In genomic region chr1:58746880-58747279, GRCm38 (mm10) we compare ENCODE assay signal across 7 mouse cellular contexts. TPM values are rescaled to one million over a fixed set of nuclear protein-coding genes. Genes with fewer than 3 reads are reported as not detected.
A peak's percentile ranks its signal among the peaks of the same experiment; 100 is the strongest.
DNase-seq lines count a peak whose midpoint lies in the region; ATAC-seq and TF ChIP-seq lines count a peak whose summit lies in the region.

No protein-coding gene starts in this region.

- no peak overlapping the region for H3K9ac ChIP-seq in kidney, embryonic 14.5 days (ENCODE audit: low read depth, low read length)
- H3K9ac ChIP-seq in ES-E14 (ENCODE audit: insufficient read depth, low read depth, low read length, poor library complexity, severe bottlenecking): 0 out of 2 replicates have a peak overlapping the region, but pooled peaks have one; percentile 54
- H3K9ac ChIP-seq in hindbrain, postnatal 0 days (replicated peaks; ENCODE audit: low read length): no peak overlapping the region

- TF ChIP-seq CTCF in kidney, adult 2 months (conservative IDR thresholded peaks at IDR 0.05; ENCODE audit: insufficient read depth, insufficient read length, low read depth, low read length): peak; percentile 62; the same call in 1 of the 2 replicates
- peak; percentile 70; the same call in 1 of the 2 replicates for TF ChIP-seq CTCF in cerebellum, adult 2 months (IDR thresholded peaks at IDR 0.05; ENCODE audit: borderline replicate concordance, insufficient read depth, low read depth, low read length)
- peak; percentile 71 for TF ChIP-seq CTCF in hindbrain, postnatal 0 days (IDR thresholded peaks at IDR 0.05; ENCODE audit: low read depth)
- TF ChIP-seq CTCF in lung, adult 2 months (IDR thresholded peaks at IDR 0.05; ENCODE audit: insufficient read depth, low read length): peak; percentile 47

- H3K36me3 ChIP-seq in kidney, adult 2 months (ENCODE audit: control insufficient read depth, insufficient read depth, low read length): peaks cover 15% of the 10 kb centered on the region
- peaks cover 67% of the 10 kb centered on the region for H3K36me3 ChIP-seq in kidney, embryonic 14.5 days (ENCODE audit: control insufficient read depth, insufficient read depth, low read length)
- H3K36me3 ChIP-seq in ES-E14 (ENCODE audit: control insufficient read depth, insufficient read depth, low read length, poor library complexity, severe bottlenecking): peaks cover under 1% of the 10 kb centered on the region; the same call in 1 of the 2 replicates
- no peaks in the 10 kb centered on the region; the same call in 1 of the 2 replicates for H3K36me3 ChIP-seq in hindbrain, postnatal 0 days (ENCODE audit: insufficient read depth, low read length)

- no peak for TF ChIP-seq POLR2A in kidney, adult 2 months (IDR thresholded peaks at IDR 0.05; ENCODE audit: low read depth, low read length)
- TF ChIP-seq POLR2A in cerebellum, adult 2 months (IDR thresholded peaks at IDR 0.05; ENCODE audit: borderline replicate concordance, insufficient read depth, low read length): no peak
- TF ChIP-seq POLR2A in lung, adult 2 months (IDR thresholded peaks at IDR 0.05; ENCODE audit: borderline replicate concordance, extremely low read depth, low read depth, low read length): no peak

- H3K9me3 ChIP-seq in kidney, embryonic 14.5 days (ENCODE audit: control insufficient read depth, low read length): 0 out of 2 replicates have a peak, but pooled peaks cover 3% of the 10 kb centered on the region
- H3K9me3 ChIP-seq in ES-E14 (ENCODE audit: control insufficient read depth, insufficient read depth, low read depth, low read length): peaks cover 9% of the 10 kb centered on the region
- no peaks in the 10 kb centered on the region for H3K9me3 ChIP-seq in hindbrain, postnatal 0 days (ENCODE audit: low read length)

- ATAC-seq in kidney, embryonic 14.5 days (ENCODE audit: low FRiP score, low TSS enrichment): no peak
- ATAC-seq in hindbrain, postnatal 0 days: 0 out of 2 replicates have a peak, but pooled peaks have one; percentile 43

- H3K4me3 ChIP-seq in kidney, adult 2 months (ENCODE audit: insufficient read depth, low read depth, low read length): no peak overlapping the region
- H3K4me3 ChIP-seq in kidney, embryonic 14.5 days (ENCODE audit: low read length): no peak overlapping the region
- peak overlapping the region in 1 of 2 experiments; percentile 31; a peak in 1 of 4 replicates for H3K4me3 ChIP-seq in ES-E14 (ENCODE audit: insufficient read depth in 1 of 2, low read depth in 1 of 2, low read length in 2 of 2, poor library complexity in 1 of 2, severe bottlenecking in 1 of 2)
- H3K4me3 ChIP-seq in cerebellum, adult 2 months (replicated peaks; ENCODE audit: insufficient read depth, low read depth, low read length): no peak overlapping the region
- no peak overlapping the region for H3K4me3 ChIP-seq in hindbrain, postnatal 0 days (ENCODE audit: low read length)
- no peak overlapping the region for H3K4me3 ChIP-seq in lung, adult 2 months (replicated peaks; ENCODE audit: extremely low read depth, low read depth, low read length)

- in situ Hi-C loops in ES-E14 (cut with MboI; ENCODE audit: low sequenced_read_pairs in 2 of 2, unreplicated experiment in 2 of 2): no loop called here

- H3K4me2 ChIP-seq in kidney, embryonic 14.5 days (replicated peaks; ENCODE audit: low read depth, low read length): no peak overlapping the region
- H3K4me2 ChIP-seq in hindbrain, postnatal 0 days (ENCODE audit: low read depth, low read length): no peak overlapping the region

- 54% methylated on average over 9 of the region's 9 CpGs for WGBS in kidney, adult 2 months
- WGBS in kidney, embryonic 14.5 days: 73% methylated on average over 9 of the region's 9 CpGs
- WGBS in cerebellum, adult 2 months: 62% methylated on average over 9 of the region's 9 CpGs
- 67% methylated on average over 9 of the region's 9 CpGs for WGBS in hindbrain, postnatal 0 days
- 73% methylated on average over 9 of the region's 9 CpGs for WGBS in lung, adult 2 months

- no peaks in the 10 kb centered on the region for H3K27me3 ChIP-seq in kidney, adult 2 months (replicated peaks; ENCODE audit: control insufficient read depth, insufficient read depth, low read length)
- H3K27me3 ChIP-seq in kidney, embryonic 14.5 days (ENCODE audit: control insufficient read depth, insufficient read depth, low read length): no peaks in the 10 kb centered on the region
- H3K27me3 ChIP-seq in cerebellum, adult 2 months (ENCODE audit: control insufficient read depth, insufficient read depth, low read length): no peaks in the 10 kb centered on the region
- H3K27me3 ChIP-seq in hindbrain, postnatal 0 days (ENCODE audit: insufficient read depth, low read length): no peaks in the 10 kb centered on the region

- peaks cover 15% of the 10 kb centered on the region; the same call in 1 of the 2 replicates for H3K4me1 ChIP-seq in kidney, adult 2 months (ENCODE audit: control insufficient read depth, insufficient read depth, low read length)
- no peaks in the 10 kb centered on the region for H3K4me1 ChIP-seq in kidney, embryonic 14.5 days (ENCODE audit: control insufficient read depth, insufficient read depth, low read length)
- no peaks in the 10 kb centered on the region for H3K4me1 ChIP-seq in ES-E14 (ENCODE audit: control insufficient read depth in 2 of 2, insufficient read depth in 2 of 2, low read length in 2 of 2, poor library complexity in 1 of 2)
- H3K4me1 ChIP-seq in cerebellum, adult 2 months (ENCODE audit: control insufficient read depth, insufficient read depth, low read length): no peaks in the 10 kb centered on the region
- H3K4me1 ChIP-seq in hindbrain, postnatal 0 days (ENCODE audit: insufficient read depth, low read length): no peaks in the 10 kb centered on the region
- peaks cover 3% of the 10 kb centered on the region; the same call in 1 of the 2 replicates for H3K4me1 ChIP-seq in lung, adult 2 months (ENCODE audit: control insufficient read depth, insufficient read depth, low read length)

- no peak overlapping the region for H3K27ac ChIP-seq in kidney, adult 2 months (ENCODE audit: insufficient read depth, low read depth, low read length)
- no peak overlapping the region for H3K27ac ChIP-seq in kidney, embryonic 14.5 days (ENCODE audit: low read depth, low read length)
- H3K27ac ChIP-seq in ES-E14 (ENCODE audit: insufficient read depth, low read depth, low read length, poor library complexity, severe bottlenecking): no peak overlapping the region
- no peak overlapping the region for H3K27ac ChIP-seq in cerebellum, adult 2 months (ENCODE audit: insufficient read depth, low read length)
- H3K27ac ChIP-seq in hindbrain, postnatal 0 days: no peak overlapping the region

- peak; percentile 77 for DNase-seq in kidney, adult 2 months
- peak; percentile 45 for DNase-seq in ES-E14 (ENCODE audit: low read depth, low spot score)
- DNase-seq in cerebellum, adult 2 months: peak; percentile 68 to 70
- peak; percentile 55 for DNase-seq in hindbrain, postnatal 0 days (ENCODE audit: low spot score)
- DNase-seq in lung, adult 2 months: no peak
- DNase-seq in thymus, postnatal 25 days: peak; percentile 50

TF ChIP-seq in ES-E14, 5 proteins besides CTCF, POLR2A, EP300 and RAD21:
- peak; percentile 61 for TF ChIP-seq ZC3H11A (IDR thresholded peaks at IDR 0.05; ENCODE audit: borderline replicate concordance, low read depth, low read length)
- no peak for TF ChIP-seq ZNF384 (IDR thresholded peaks at IDR 0.05; ENCODE audit: low read depth, low read length)
TF ChIP-seq in ES-E14: peak in this region for 1.

RNA-seq across cellular contexts. Expression of gene Cflar, which starts 35.6 kb away (rescaled TPM):
- polyA plus RNA-seq in kidney, adult 2 months (2012; rRNA removed): 65.8 and 71.1 TPM in 2 replicates
- 34.0 and 39.6 TPM in 2 replicates for polyA plus RNA-seq in kidney, embryonic 14.5 days (2014; fragmentation: Nextera tagmentation; extraction: Ambion mirVana)
- total RNA-seq in ES-E14 (2012; rRNA removed): 12.9 and 16.4 TPM in 2 replicates
- 15.4 and 16.1 TPM in 2 replicates for polyA plus RNA-seq in cerebellum, adult 2 months (2012; rRNA removed)
- total RNA-seq in hindbrain, postnatal 0 days (2014; rRNA removed): 17.6 and 24.4 TPM in 2 replicates
- 22.4 and 22.5 TPM in 2 replicates for polyA plus RNA-seq in hindbrain, postnatal 0 days (2015; fragmentation: Nextera tagmentation; extraction: Ambion mirVana)
- polyA plus RNA-seq in lung, adult 2 months (2012; rRNA removed): 49.3 and 63.2 TPM in 2 replicates

RNA-seq across cellular contexts. Expression of gene Casp8, which starts 48.3 kb away (rescaled TPM):
- polyA plus RNA-seq in kidney, adult 2 months (2012; rRNA removed): 5.5 and 6.9 TPM in 2 replicates
- 35.2 and 41.3 TPM in 2 replicates for polyA plus RNA-seq in kidney, embryonic 14.5 days (2014; fragmentation: Nextera tagmentation; extraction: Ambion mirVana)
- total RNA-seq in ES-E14 (2012; rRNA removed): 1.6 and 2.5 TPM in 2 replicates
- 1.6 and 1.9 TPM in 2 replicates for polyA plus RNA-seq in cerebellum, adult 2 months (2012; rRNA removed)
- 2.8 and 3.0 TPM in 2 replicates for total RNA-seq in hindbrain, postnatal 0 days (2014; rRNA removed)
- 5.0 and 5.4 TPM in 2 replicates for polyA plus RNA-seq in hindbrain, postnatal 0 days (2015; fragmentation: Nextera tagmentation; extraction: Ambion mirVana)
- polyA plus RNA-seq in lung, adult 2 months (2012; rRNA removed): 5.1 and 8.9 TPM in 2 replicates

RNA-seq across cellular contexts. Expression of gene Als2cr12, which starts 51.1 kb away (rescaled TPM):
- 0.80 and 0.88 TPM in 2 replicates for polyA plus RNA-seq in kidney, adult 2 months (2012; rRNA removed)
- polyA plus RNA-seq in kidney, embryonic 14.5 days (2014; fragmentation: Nextera tagmentation; extraction: Ambion mirVana): not detected in 2 replicates
- 0.22 TPM in 1 of 2 replicates, not detected in the other for total RNA-seq in ES-E14 (2012; rRNA removed)
- polyA plus RNA-seq in cerebellum, adult 2 months (2012; rRNA removed): 0.08 TPM in 1 of 2 replicates, not detected in the other
- total RNA-seq in hindbrain, postnatal 0 days (2014; rRNA removed): not detected in 2 replicates
- 0.08 TPM in 1 of 2 replicates, not detected in the other for polyA plus RNA-seq in hindbrain, postnatal 0 days (2015; fragmentation: Nextera tagmentation; extraction: Ambion mirVana)
- polyA plus RNA-seq in lung, adult 2 months (2012; rRNA removed): 0.11 and 0.14 TPM in 2 replicates
